Mouse (Mus musculus) CH12F3 (cell line): ENCODE data around the gene Smad6.

Experiments used
- in situ Hi-C: fragments of 300-500 bp; cut with MboI; formaldehyde crosslinking; loops from 2 replicates; pipeline ENCODE4 v1.14.3; 2020; ENCODE audit warnings: low sequenced_read_pairs

Smad6 gene

DNA sequence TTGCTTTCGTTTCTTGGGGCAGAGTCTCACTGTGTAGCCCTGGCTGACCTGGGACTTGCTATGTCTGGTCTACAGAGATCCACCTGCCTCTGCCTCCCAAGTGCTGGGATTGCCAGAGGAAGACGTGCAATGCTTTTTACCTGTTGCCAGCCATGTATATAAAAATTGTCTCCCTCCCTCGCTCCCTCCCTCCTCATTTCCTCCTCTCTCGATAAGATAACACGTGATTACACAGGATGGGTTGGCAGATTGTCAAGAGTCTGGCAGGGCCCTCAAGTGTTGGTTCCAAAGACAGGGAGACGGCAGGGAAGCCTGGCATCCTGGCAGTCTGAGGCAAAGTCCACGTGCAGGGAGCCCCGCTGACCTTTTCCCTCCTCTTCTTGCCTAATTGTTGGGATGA lies 32.2 kb downstream of the Smad6 start:
- in situ Hi-C loops, result loop anchor here (25.0 kb wide), 1 partner anchor 98 kb away; no protein-coding TSS in a partner anchor

- in situ Hi-C loops, result loop anchor here (25.0 kb wide), 1 partner anchor 98 kb away; no protein-coding TSS in a partner anchor
Measured at GRCm38 (mm10) chr9:63989214-63989613, 32.6 kb downstream of the Smad6 start.

- in situ Hi-C loops, result loop anchor here (25.0 kb wide), 1 partner anchor 102 kb away; no protein-coding TSS in a partner anchor
Measured at GRCm38 (mm10) chr9:63985125-63985524, 36.7 kb downstream of the Smad6 start.

GRCm38 (mm10) chr9:63982937-63983632 lies 38.8 kb downstream of the Smad6 start:
- in situ Hi-C loops, result loop anchor here (25.0 kb wide), 1 partner anchor 104 kb away; no protein-coding TSS in a partner anchor

- in situ Hi-C loops, result loop anchor here (25.0 kb wide), 1 partner anchor 105 kb away; no protein-coding TSS in a partner anchor
Measured at GRCm38 (mm10) chr9:63981912-63982311, 39.9 kb downstream of the Smad6 start.

DNA sequence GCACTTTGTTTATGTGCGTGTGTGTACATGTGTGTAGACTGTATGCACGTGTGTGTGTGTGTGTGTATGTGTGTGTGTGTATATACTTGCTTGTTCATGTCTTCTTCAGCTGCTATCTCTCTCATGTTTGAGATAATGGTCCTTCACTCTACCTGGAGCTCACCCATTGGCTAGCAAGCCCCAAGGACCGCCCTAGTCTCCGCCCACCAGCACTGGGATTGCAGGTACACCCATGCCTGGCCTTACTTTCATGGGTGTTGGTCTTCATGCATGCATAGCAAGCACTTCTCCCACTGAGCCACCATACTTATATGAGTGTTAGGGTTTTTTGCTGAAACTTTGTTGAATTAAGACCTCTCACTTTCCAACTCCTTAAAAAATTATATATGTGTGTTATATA lies 40.5 kb downstream of the Smad6 start:
- in situ Hi-C loops, result loop anchor here (25.0 kb wide), 1 partner anchor 106 kb away; no protein-coding TSS in a partner anchor

GRCm38 (mm10) chr9:63980179-63981086 lies 41.4 kb downstream of the Smad6 start:
- in situ Hi-C loops, result loop anchor here (25.0 kb wide), 1 partner anchor 107 kb away; no protein-coding TSS in a partner anchor

- in situ Hi-C loops, result loop anchor here (25.0 kb wide), 1 partner anchor 108 kb away; no protein-coding TSS in a partner anchor
Measured at GRCm38 (mm10) chr9:63979275-63979674, 42.6 kb downstream of the Smad6 start.

- in situ Hi-C loops, result loop anchor here (25.0 kb wide), 1 partner anchor 109 kb away; no protein-coding TSS in a partner anchor
Measured at GRCm38 (mm10) chr9:63978682-63979081, 43.2 kb downstream of the Smad6 start.

DNA sequence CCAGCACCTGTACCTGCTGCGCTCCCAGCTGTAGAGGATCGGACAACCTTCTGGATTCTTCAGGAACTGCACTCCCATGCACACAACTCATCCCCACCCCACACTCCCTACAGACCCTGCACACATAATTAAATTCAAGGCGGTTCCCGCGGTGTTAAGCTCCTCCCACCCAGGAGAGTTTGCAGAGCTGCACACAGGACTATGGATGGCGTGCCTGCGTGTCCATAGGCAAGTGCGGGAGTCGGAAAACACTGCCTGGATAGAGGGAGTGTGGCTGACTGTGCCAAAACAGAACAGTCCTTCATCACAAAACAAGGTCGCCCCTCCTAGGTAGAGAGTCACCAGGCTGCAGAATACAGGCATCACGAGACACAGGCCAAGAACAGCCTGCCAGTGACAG lies 45.9 kb downstream of the Smad6 start:
- in situ Hi-C loops, result loop anchor here (25.0 kb wide), 1 partner anchor 111 kb away; no protein-coding TSS in a partner anchor

GRCm38 (mm10) chr9:63974258-63975023 lies 47.4 kb downstream of the Smad6 start:
- in situ Hi-C loops, result loop anchor here (25.0 kb wide), 1 partner anchor 113 kb away; no protein-coding TSS in a partner anchor

GRCm38 (mm10) chr9:63973662-63974190 lies 48.1 kb downstream of the Smad6 start:
- in situ Hi-C loops, result no loop called here

DNA sequence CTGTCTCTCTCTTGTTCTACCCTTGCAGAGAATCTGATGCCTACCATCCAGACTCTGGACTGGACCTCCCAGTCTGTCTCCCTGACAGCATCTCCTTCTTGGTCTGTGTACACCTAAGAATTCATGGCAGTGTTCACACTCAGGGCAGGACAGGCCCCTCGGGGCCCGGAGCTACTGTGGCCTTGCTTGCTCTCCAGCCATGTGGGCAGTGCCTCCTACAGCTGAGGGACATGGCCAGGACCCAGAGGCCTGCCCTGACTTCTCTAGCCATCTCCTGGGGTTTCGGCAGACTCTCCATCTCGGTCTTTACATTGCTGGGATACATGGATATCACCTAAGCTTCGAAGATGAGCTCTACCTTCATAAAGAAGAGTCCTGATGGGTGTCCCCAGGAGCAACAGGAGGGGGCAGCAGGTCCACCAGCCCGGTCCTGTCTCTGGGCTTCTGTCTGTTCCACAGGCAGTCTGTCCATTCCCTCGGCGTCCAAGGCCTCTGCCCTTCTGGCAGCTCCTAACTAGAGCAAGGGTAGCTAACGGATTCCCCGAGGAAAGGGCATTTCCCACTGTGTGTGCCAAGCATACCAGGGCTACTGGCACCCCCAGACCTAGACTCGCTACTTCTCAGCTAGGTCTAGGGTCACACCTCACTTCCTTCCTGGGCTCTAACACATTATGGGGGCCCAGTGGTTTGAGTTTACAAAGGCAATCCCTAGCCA lies 49.1 kb downstream of the Smad6 start:
- in situ Hi-C loops, result no loop called here

DNA sequence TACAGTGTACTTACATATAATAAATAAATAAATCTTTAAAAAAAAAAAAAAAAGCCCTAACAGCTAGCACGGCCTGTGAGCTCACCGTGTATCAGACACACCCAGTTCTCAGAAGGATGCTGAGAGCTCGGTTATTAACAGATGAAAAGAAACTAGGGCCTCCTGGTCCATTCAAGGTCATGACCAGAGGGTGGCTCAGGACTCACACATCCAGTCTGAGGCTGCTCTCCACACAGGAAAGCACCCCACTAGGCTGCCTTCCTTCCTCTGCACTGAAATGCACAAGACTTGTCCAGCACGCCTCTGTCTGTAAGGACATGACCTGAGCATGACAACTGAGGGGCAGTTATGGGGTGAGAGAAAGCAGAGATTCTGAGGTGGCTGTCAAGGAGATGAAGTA lies 50.3 kb downstream of the Smad6 start:
- in situ Hi-C loops, result no loop called here

GRCm38 (mm10) chr9:63970836-63971235 lies 51.0 kb downstream of the Smad6 start:
- in situ Hi-C loops, result no loop called here

DNA sequence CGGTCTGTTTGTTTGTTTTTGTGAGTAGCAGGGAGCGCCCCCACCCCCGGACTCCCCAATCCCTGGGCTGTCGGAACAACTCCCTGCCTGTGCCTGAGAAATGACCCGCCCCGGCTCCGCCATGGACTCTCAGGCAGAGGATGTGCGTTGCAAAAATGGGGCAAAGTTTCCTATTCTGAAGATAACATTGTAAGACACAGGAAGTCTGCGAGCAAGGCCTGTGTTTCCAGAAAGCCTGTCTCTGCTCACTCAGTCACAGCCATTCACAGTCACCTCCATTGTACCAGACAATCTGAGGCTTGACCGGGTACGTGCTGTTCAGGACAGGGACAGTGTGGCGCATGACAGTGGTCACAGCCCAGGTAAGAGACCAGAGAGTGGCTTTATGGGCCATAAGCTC lies 51.5 kb downstream of the Smad6 start:
- in situ Hi-C loops, result no loop called here

DNA sequence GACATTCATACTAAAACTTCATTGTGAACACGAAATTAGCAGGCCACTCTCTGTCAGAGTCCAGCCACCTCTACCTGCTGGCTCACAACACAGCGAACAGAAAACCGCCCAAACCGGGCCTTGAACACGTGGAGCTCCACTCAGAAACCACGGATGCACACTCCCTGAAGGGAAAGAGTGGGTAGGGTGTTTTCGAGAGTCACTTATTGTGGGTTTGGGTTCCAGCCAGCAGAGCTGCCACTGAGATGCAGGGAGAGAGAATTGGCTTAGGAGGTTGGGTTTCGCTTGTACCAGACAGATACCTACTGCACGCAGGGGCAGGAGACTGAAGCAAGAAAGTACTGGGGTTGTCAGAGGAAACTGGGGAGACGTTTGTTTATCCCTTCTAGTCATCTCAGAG lies 52.4 kb downstream of the Smad6 start:
- in situ Hi-C loops, result no loop called here

- in situ Hi-C loops, result no loop called here
Measured at GRCm38 (mm10) chr9:63968592-63968991, 53.3 kb downstream of the Smad6 start.

DNA sequence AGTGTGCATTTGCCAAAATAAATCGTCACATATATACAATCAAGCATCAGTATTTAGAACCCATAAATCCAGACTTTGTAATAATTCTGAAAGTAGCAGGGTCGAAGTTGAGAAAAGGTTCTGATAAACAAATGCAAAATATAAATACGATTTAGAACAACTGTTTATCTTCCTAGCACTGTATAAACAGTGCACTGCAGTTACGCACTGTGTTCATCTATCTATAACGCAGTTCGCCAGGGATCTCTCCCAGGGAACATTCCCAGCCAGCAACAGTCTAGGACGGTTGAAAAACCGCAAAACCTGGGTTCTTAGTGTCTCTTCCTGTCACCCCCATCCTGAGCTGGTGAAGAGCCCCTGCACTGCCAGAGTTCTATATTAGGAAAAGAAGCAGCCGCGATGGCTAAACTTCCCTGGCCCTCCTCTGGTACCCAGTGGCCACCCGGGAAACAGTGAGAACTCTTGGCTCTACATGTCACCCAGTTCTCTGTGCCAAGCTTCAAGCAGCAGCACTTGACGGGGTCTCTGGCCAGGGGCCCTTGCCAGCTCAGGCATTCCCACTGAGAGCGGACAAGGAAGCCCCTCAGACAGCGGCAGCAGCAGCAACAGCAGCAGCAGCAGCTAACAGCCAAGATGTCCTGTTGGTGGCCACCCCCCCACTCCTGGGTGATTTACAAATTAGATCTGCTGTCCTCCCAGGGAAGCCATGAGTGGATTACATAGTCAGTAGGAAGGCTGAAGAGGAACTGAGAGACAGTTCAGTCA lies 54.3 kb downstream of the Smad6 start:
- in situ Hi-C loops, result no loop called here
